Mouse (Mus musculus) embryonic facial prominence, embryonic 14.5 days (tissue): ENCODE data around the gene Mcrip2. TPM values are rescaled to one million over a fixed set of nuclear protein-coding genes. Genes with fewer than 3 reads are reported as not detected.

Source experiments
- ATAC-seq: fragments of 200-750 bp; cut with Nextera tagmentation; 2 replicates; pipeline ENCODE4 v1.8.0; 2017; ENCODE audit warnings: low read depth, moderate number of reproducible peaks, moderate TSS enrichment
- DNase-seq: peaks from one replicate; pipeline ENCODE4 v3.0.0-alpha.2; 2015; ENCODE audit warnings: low spot score
- H3K27ac ChIP-seq: fragments of 300-500 bp; sonication (generic); replicated peaks from 2 replicates; pipeline ENCODE4 v1.5.1; 2014; ENCODE audit warnings: low read depth, mild to moderate bottlenecking, low read length, moderate library complexity
- H3K27me3 ChIP-seq: fragments of 300-500 bp; sonication (generic); replicated peaks from 2 replicates; pipeline ENCODE4 v1.6.1; 2014; ENCODE audit warnings: low read length; ENCODE audit not compliant: control insufficient read depth, insufficient read depth
- H3K36me3 ChIP-seq: fragments of 300-500 bp; sonication (generic); 2 replicates; pipeline ENCODE4 v1.6.1; 2014; ENCODE audit warnings: low read length, mixed read lengths; ENCODE audit not compliant: control insufficient read depth, insufficient read depth
- H3K4me1 ChIP-seq: fragments of 300-500 bp; sonication (generic); 2 replicates; pipeline ENCODE4 v1.6.1; 2014; ENCODE audit warnings: antibody characterized with exemption, low read length; ENCODE audit not compliant: control insufficient read depth, insufficient read depth
- H3K4me2 ChIP-seq: fragments of 300-500 bp; sonication (generic); 2 replicates; pipeline ENCODE4 v1.6.1; 2014; ENCODE audit warnings: low read depth, mild to moderate bottlenecking, low read length, moderate library complexity, mixed read lengths
- H3K4me3 ChIP-seq: fragments of 300-500 bp; sonication (generic); 2 replicates; pipeline ENCODE4 v1.5.1; 2014; ENCODE audit warnings: low read depth, mild to moderate bottlenecking, low read length
- H3K9ac ChIP-seq: fragments of 300-500 bp; sonication (generic); 2 replicates; pipeline ENCODE4 v1.6.1; 2014; ENCODE audit warnings: low read depth, mild to moderate bottlenecking, low read length, moderate library complexity, mixed read lengths
- H3K9me3 ChIP-seq: fragments of 300-500 bp; sonication (generic); 2 replicates; pipeline ENCODE4 v1.6.1; 2016; ENCODE audit warnings: low read length; ENCODE audit not compliant: control insufficient read depth
- WGBS: fragments of 180-500 bp; shearing (Covaris S2); extraction: QIAGEN DNeasy Blood & Tissue Kit; methylation state at CpG from one replicate; pipeline ENCODE4 v1.1.7; 2014; 5-methylcytosine and 5-hydroxymethylcytosine counted together
- polyA plus RNA-seq: library from polyadenylated mRNA; unstranded; fragments of >200 nt; fragmentation: Nextera tagmentation; extraction: Ambion mirVana; gene quantifications from 2 replicates; pipeline ENCODE4 v1.2.1, GENCODE M21; 2014

The Mcrip2 gene
- polyA plus RNA-seq, 1 experiment from 2014 or later = 36.7 TPM

DNA sequence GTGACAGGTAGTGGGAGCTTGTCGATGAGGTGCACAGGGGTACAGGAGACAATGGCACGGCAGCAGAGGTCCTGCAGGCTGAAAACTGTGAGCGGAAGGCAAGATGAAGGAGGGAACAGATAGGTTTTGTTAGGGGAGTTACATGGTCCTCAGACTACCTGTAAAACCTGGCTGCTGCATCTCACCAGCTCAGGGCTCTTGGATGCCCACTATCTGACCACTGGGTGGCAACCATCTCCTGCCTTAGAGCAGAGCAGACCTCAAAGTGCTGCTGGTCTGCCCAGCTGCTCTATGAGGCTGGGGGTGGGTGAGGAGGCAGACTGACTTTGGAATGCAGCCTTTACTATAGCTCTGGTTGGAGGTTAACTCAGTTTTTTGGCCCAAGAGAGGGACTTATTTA, 15.3 kb upstream of the Mcrip2 start:
- Histone ChIP-seq H3K4me1 (no peaks in the 10 kb centered on the region), H3K27me3 (no peaks in the 10 kb centered on the region), H3K9ac (no peak overlapping the region), H3K27ac (no peak overlapping the region), H3K4me3 (no peak overlapping the region), H3K4me2 (no peak overlapping the region), H3K9me3 (no peaks in the 10 kb centered on the region), H3K36me3 (peaks cover 56% of the 10 kb centered on the region)
- ATAC-seq = no peak
- 92% methylated on average over 3 of the region's 3 CpGs for WGBS
- no peak for DNase-seq

GRCm38 (mm10) chr17:25883268-25883667, 14.7 kb upstream of the Mcrip2 start:
- H3K36me3 ChIP-seq = peaks cover 56% of the 10 kb centered on the region

GRCm38 (mm10) chr17:25882306-25882705, 13.7 kb upstream of the Mcrip2 start:
- no peak for ATAC-seq
- no peaks in the 10 kb centered on the region for H3K9me3 ChIP-seq
- no peak overlapping the region for H3K27ac ChIP-seq
- no peaks in the 10 kb centered on the region for H3K4me1 ChIP-seq
- no peak for DNase-seq
- H3K36me3 ChIP-seq = peaks cover 51% of the 10 kb centered on the region
- H3K9ac ChIP-seq = no peak overlapping the region
- no peaks in the 10 kb centered on the region for H3K27me3 ChIP-seq
- no peak overlapping the region for H3K4me3 ChIP-seq
- WGBS = 25% methylated on average over 5 of the region's 5 CpGs
- no peak overlapping the region for H3K4me2 ChIP-seq

More at GRCm38 (mm10) chr17:25883268-25883667, 14.7 kb upstream of the Mcrip2 start:
- H3K27ac ChIP-seq = no peak overlapping the region
- ATAC-seq (no peak), DNase-seq (no peak)
- H3K4me1 ChIP-seq = no peaks in the 10 kb centered on the region
- H3K4me2 ChIP-seq = no peak overlapping the region
- H3K9ac ChIP-seq = no peak overlapping the region
- WGBS = 85% methylated on average over 8 of the region's 8 CpGs
- H3K27me3 ChIP-seq = no peaks in the 10 kb centered on the region
- H3K9me3 ChIP-seq = no peaks in the 10 kb centered on the region
- H3K4me3 ChIP-seq = no peak overlapping the region

DNA sequence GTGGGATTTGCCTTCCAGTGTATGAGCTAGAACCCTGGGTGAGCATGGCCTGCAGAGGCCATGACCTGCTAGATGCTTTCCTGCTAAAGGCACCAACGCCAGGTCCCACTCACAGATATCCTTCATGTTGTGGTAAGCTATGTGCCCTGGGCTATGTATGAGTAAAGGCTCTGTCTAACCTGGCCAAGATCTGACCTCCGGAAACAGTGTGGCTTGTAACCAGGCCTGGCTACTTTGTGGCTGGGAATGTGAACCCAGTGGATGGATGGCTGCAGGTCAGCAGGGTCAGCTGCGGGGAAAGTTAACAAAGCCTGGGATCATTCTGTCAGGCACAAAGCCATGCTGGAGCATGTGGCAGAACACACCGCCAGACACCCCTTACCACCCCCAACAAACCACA, 13.1 kb upstream of the Mcrip2 start:
- Histone ChIP-seq H3K4me3 (no peak overlapping the region), H3K9ac (no peak overlapping the region), H3K27me3 (no peaks in the 10 kb centered on the region), H3K36me3 (peaks cover 49% of the 10 kb centered on the region), H3K4me2 (no peak overlapping the region), H3K9me3 (no peaks in the 10 kb centered on the region), H3K4me1 (no peaks in the 10 kb centered on the region; the same call in 1 of the 2 replicates), H3K27ac (no peak overlapping the region)
- DNase-seq (no peak), ATAC-seq (no peak)
- 35% methylated on average over 4 of the region's 4 CpGs for WGBS

DNA sequence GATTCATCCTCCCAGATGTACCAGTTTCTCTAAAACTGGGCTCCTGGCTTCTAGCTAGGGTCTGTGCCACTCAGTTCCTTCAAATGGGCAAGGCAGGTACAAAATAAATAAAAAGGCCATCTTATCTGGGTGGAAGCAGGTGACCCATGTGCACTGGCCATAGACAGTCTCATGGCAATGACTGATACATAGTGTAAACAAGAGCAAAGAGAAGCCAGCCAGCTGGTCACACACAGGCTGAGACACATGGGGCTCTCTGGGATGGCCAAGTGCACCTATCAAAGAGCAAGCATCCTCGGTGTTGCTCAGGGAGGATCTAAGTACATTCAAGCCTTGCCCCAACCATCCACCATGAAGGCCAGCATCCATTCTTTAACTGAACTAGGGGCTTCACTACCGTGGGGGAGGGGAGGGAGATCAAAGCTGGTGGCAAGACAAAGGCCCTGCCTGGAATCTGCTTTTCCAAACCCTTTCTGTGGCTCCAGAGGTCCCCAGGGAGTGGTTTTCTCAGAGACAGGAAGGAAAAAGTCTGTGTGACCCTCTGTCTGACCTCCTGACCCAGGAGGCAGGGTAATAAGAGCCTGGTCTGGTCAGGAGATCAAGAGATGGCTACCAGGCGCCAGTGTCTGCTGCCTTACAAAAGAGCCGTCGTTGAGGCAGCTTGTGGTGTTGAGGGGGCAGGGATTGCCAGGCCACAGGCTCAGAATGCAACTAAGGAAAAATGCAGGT, 12.5 kb upstream of the Mcrip2 start:
- no peak overlapping the region for H3K27ac ChIP-seq
- no peak overlapping the region for H3K4me3 ChIP-seq
- no peak overlapping the region for H3K9ac ChIP-seq
- no peaks in the 10 kb centered on the region for H3K9me3 ChIP-seq
- peaks cover 5% of the 10 kb centered on the region; the same call in 1 of the 2 replicates for H3K4me1 ChIP-seq
- no peak overlapping the region for H3K4me2 ChIP-seq
- 2% methylated on average over 5 of the region's 5 CpGs for WGBS
- peaks cover 49% of the 10 kb centered on the region for H3K36me3 ChIP-seq
- ATAC-seq = no peak
- H3K27me3 ChIP-seq = no peaks in the 10 kb centered on the region
- DNase-seq = no peak

DNA sequence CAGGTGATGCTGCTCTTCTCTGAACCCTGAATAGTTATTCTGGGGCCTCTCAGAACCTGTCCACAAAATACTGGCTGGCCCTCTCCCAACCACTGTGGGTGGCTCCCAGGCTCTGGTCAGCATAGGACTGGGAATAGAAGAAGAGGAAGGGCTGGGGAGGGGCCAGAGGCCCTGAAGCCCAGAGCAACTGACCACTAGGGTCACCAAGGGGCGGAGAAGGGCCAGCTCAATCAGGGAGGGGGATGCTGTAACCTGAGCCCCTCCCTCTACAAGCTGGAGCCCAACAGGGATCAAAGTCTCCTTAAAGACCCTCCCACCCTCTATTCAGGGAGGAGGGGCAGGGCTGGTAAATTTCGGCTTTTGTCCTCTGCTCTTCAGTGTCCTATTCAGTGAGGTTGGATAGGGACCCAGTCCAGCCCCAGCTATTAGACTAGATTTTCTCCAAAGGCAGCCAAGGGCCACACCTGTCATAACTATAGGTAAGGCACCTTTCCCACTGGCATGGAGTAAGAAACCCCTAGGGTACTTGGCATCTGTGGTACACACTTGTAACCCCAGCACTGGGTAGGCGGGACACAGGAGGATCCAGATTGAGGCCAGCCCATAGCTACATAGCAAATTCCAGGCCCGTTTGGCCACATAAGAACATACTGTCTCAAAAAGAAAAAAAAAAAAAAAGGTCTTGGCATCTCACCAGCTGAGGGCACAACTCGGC, 11.8 kb upstream of the Mcrip2 start, which contains the start of gene Wfikkn1:
Wfikkn1 (minus strand) TSS at position 663 of the 715 bp plus-strand sequence.
- ATAC-seq (no peak), DNase-seq (no peak)
- H3K4me3 ChIP-seq = no peak within 1 kb of the TSS
- H3K36me3 ChIP-seq = peaks cover 49% of the 10 kb centered on the region
- no peak within 1 kb of the TSS for H3K4me2 ChIP-seq
- H3K27me3 ChIP-seq = no peaks in the 10 kb centered on the region
- H3K4me1 ChIP-seq = peaks cover 7% of the 10 kb centered on the region; the same call in 1 of the 2 replicates
- H3K9ac ChIP-seq = no peak within 1 kb of the TSS
- no peak within 1 kb of the TSS for H3K27ac ChIP-seq
- no peaks in the 10 kb centered on the region for H3K9me3 ChIP-seq
- 33% methylated on average over 5 of the region's 5 CpGs for WGBS

DNA sequence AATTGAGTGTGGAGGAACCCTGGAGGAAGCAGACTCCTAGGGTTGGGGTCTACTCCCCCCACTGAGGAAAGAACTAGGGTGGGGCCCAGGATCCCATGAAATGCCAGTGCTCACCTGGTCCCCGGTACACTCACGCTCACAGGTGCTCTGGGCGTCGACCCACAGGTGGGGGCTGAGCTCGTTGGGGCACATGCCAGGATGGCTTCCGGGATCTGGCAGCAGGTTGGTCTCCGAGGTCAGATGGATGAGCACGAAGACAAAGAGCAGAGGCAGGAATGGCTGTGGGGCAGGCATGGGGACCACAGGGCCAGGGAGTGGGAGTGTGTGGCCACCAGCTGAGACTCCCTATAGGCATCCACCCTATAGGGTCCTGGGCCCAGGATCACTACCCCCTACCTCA, 11.2 kb upstream of the Mcrip2 start:
- no peak overlapping the region for H3K4me2 ChIP-seq
- ATAC-seq = no peak
- WGBS = 71% methylated on average over 8 of the region's 8 CpGs
- no peak for DNase-seq
- H3K4me1 ChIP-seq = peaks cover 7% of the 10 kb centered on the region; the same call in 1 of the 2 replicates
- no peak overlapping the region for H3K9ac ChIP-seq
- no peak overlapping the region for H3K4me3 ChIP-seq
- H3K27me3 ChIP-seq = no peaks in the 10 kb centered on the region
- no peak overlapping the region for H3K27ac ChIP-seq
- H3K36me3 ChIP-seq = peaks cover 47% of the 10 kb centered on the region
- H3K9me3 ChIP-seq = no peaks in the 10 kb centered on the region

DNA sequence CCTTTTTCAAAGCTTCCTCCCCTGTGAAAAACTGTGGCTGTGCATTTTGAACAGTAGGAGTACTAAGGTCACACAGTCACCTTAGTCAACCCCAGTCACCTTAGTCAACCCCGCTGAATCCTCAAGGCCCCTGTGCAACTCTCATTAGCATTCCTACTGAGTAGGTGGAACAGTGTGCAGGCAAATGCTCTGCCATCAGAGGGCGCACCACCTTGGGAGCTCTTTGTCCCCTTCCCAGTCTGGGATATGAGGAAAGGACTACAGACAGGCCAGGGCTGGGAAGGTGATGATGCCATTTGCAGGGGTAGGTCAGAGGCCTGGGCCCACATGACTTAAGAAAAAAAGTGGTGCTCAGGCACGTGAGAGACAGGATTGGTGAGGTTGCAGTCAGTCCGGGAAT, 10.7 kb upstream of the Mcrip2 start:
- H3K27ac ChIP-seq = no peak overlapping the region
- DNase-seq (no peak), ATAC-seq (no peak)
- H3K4me2 ChIP-seq = no peak overlapping the region
- H3K27me3 ChIP-seq = no peaks in the 10 kb centered on the region
- H3K9me3 ChIP-seq = no peaks in the 10 kb centered on the region
- H3K9ac ChIP-seq = no peak overlapping the region
- H3K36me3 ChIP-seq = peaks cover 43% of the 10 kb centered on the region
- H3K4me3 ChIP-seq = no peak overlapping the region
- WGBS = 46% methylated on average over 4 of the region's 4 CpGs
- H3K4me1 ChIP-seq = peaks cover 7% of the 10 kb centered on the region; the same call in 1 of the 2 replicates
